Mouse (Mus musculus) olfactory bulb, adult 2 months (tissue): ENCODE data around the gene Tex14. TPM values are rescaled to one million over a fixed set of nuclear protein-coding genes. Genes with fewer than 3 reads are reported as not detected.

Experiments used
- H3K27ac ChIP-seq: fragments of 200-500 bp; 2 replicates; pipeline ENCODE4 v1.5.1; 2012; ENCODE audit warnings: low read depth, low read length; ENCODE audit not compliant: insufficient read depth
- H3K4me1 ChIP-seq: fragments of 200-500 bp; 2 replicates; pipeline ENCODE4 v1.6.1; 2012; ENCODE audit warnings: low read length; ENCODE audit not compliant: control insufficient read depth, insufficient read depth
- H3K4me3 ChIP-seq: fragments of 200-500 bp; 2 replicates; pipeline ENCODE4 v1.5.1; 2012; ENCODE audit warnings: mild to moderate bottlenecking, low read depth, low read length, moderate library complexity; ENCODE audit not compliant: insufficient read depth
- CTCF ChIP-seq: fragments of 200-500 bp; IDR thresholded peaks from 2 replicates; pipeline ENCODE4 v1.5.1; 2012; ENCODE audit warnings: low read depth, mild to moderate bottlenecking, low read length, moderate library complexity; ENCODE audit not compliant: insufficient read depth
- POLR2A ChIP-seq: fragments of 200-500 bp; IDR thresholded peaks from 2 replicates; pipeline ENCODE4 v1.6.1; 2012; ENCODE audit warnings: mild to moderate bottlenecking, low read depth, low read length, moderate library complexity; ENCODE audit not compliant: insufficient read depth
- WGBS: fragments of 180-500 bp; shearing (Covaris S2); methylation state at CpG from one replicate; pipeline ENCODE4 v1.1.7; 2018; 5-methylcytosine and 5-hydroxymethylcytosine counted together
- polyA plus RNA-seq: library from polyadenylated mRNA; stranded (reverse); fragments of >200 nt; gene quantifications from 2 replicates; pipeline ENCODE4 v1.2.4, GENCODE M21; 2012; ENCODE audit warnings: low replicate concordance; ENCODE audit not compliant: missing spikeins, insufficient read depth, insufficient read length

Gene Tex14
- polyA plus RNA-seq, 1 experiment: not detected

- no peak overlapping the region for H3K4me3 ChIP-seq
- peaks cover 29% of the 10 kb centered on the region for H3K4me1 ChIP-seq
- 86% methylated on average over 10 of the region's 10 CpGs for WGBS
- TF ChIP-seq POLR2A (no peak), CTCF (no peak)
- no peak overlapping the region for H3K27ac ChIP-seq
Measured at GRCm38 (mm10) chr11:87600322-87600853, 195.5 kb downstream of the Tex14 start.

- TF ChIP-seq CTCF (no peak), POLR2A (no peak)
- whole genome bisulfite sequencing: 91% methylated on average over 9 of the region's 9 CpGs
- no peak overlapping the region for H3K27ac ChIP-seq
- H3K4me1 ChIP-seq: peaks cover 16% of the 10 kb centered on the region
- no peak overlapping the region for H3K4me3 ChIP-seq
Measured at GRCm38 (mm10) chr11:87602234-87602633, 197.4 kb downstream of the Tex14 start.

GRCm38 (mm10) chr11:87603571-87603970, 198.7 kb downstream of the Tex14 start:
- TF ChIP-seq CTCF: no peak
- TF ChIP-seq POLR2A: no peak
- 94% methylated on average over 2 of the region's 2 CpGs for WGBS
- no peak overlapping the region for H3K4me3 ChIP-seq
- no peak overlapping the region for H3K27ac ChIP-seq
- peaks cover 13% of the 10 kb centered on the region; the same call in 1 of the 2 replicates for H3K4me1 ChIP-seq

Other genes starting within 250 kb of the Tex14 start
- gene Ppm1e, start 46.0 kb upstream of the Tex14 start, polyA plus RNA-seq: 159 and 312 TPM in 2 replicates
- not detected in 2 replicates for gene Rad51c, start 111 bp upstream of the Tex14 start, polyA plus RNA-seq
- gene Gm11492, start 161.6 kb downstream of the Tex14 start, polyA plus RNA-seq: not detected in 2 replicates
- gene Sept4, start 163.8 kb downstream of the Tex14 start, polyA plus RNA-seq: not detected in 2 replicates
- not detected in 2 replicates for gene Mtmr4, start 187.1 kb downstream of the Tex14 start, polyA plus RNA-seq
- gene Hsf5, start 212.1 kb downstream of the Tex14 start, polyA plus RNA-seq: not detected in 2 replicates